Mouse (Mus musculus): ENCODE measurements at regions not wholly inside any gene's neighbourhood (a gene's known extent, or its start where the extent isn't known, plus 50 kb on each side); places are given as distances from the start of the nearest gene placed in this dataset.

- no peak for DNase-seq
Measured at GRCm38 (mm10) chr13:80946034-80946433, 62.9 kb downstream of the Arrdc3 start.

DNA sequence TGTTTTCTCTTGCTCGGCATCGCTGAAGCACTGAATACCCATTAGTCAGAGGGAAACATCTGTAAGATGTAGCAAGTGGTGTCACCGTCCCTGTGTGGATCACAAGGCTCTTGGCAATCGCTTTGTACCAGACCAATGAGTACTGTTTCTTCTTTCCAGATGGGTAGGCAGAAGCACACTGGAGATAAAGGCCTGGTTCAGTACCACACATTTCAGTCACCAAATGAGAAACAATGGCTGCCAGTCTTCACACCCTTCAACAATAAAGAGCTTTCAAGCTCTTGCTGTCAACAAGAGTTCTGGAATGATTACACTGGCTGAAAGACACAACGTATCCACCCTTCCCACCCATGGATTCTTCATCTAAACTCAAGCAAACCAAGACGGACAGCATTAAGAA is 64.5 kb downstream of the Arrdc3 start:
- no peak for DNase-seq

DNA sequence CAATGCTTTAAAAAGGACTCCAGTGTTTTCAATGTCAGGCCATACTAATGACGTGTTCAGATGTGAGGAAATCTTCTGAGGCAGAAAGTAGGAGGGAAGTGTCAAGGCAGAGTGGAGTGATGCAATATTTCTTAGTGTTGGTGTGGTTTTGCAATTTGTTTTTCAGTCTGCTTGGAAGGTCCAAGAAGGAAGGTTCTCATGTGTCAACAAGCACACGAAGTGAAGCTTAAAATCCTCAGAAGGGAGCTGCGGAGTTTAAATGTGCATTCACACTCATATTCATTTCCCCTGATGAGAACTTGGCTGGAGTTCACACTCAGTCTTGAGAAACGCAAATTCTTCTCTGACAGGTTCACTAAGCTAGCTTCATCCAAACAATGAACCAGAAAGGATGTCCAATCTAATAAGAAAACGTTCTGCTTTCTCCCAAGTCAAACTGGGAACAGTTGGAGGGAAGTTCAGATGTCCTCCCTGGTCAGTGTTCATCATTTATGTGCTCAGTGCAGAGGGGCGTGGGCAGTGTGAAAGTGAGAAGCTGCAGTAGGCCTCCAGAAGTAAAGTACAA is 66.0 kb downstream of the Arrdc3 start:
- DNase-seq = no peak

DNA sequence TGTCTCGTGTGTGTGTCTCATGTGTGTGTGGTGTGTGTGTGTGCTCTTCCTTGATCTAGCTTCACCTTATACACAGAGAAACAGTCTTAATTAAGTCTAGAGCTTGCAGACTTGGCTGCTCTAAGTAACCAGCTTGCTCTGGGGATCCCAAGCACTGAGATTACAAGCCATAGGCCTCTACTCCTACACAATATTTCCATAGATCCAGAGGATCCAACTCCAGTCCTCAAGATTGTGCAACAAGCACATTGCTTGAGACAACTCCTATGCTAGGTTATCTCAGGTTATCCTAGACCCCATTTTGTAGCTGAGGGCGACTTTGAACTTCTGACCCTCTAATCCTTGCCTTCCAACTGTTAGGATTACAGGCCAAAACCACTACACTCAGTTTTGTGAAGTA is 67.1 kb downstream of the Arrdc3 start:
- DNase-seq = no peak

DNA sequence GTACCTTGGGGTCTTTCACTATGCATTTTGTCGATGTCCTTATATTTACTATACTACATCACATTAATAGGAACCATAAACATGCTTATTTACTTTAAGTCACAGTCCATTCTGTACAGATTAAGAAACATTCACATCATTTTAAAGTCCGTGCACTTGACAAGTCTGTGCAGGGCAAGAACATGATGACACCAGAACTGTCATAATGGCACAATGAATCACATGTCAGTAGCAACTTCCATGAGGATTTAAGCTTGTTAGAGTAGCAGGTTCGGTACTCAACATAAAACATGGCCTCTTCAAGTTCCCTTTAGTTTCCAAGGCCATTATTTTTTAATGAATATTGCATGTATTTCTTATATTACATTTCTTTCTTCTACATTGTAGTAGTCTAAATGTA is 67.6 kb downstream of the Arrdc3 start:
- no peak for DNase-seq

DNA sequence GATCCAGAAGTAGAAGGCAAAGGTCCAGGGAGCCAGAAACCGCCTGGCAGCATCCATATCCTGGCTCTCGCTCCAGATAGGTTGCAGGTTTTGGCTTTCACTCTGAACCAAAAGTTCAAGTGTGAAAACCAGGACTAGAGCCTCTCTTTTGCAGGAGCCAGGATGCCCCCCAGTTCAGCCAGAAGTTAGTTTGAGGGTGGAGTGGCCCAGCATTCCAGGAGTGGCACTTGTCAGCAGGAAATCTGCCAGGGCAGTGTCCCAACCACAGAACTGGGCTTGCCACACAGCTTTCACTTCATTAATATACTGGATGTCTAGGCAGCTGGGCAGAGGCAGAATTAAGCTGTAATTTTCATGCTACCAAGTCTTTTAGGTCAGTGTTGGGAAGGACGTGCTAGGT is 68.1 kb downstream of the Arrdc3 start:
- DNase-seq = no peak

DNA sequence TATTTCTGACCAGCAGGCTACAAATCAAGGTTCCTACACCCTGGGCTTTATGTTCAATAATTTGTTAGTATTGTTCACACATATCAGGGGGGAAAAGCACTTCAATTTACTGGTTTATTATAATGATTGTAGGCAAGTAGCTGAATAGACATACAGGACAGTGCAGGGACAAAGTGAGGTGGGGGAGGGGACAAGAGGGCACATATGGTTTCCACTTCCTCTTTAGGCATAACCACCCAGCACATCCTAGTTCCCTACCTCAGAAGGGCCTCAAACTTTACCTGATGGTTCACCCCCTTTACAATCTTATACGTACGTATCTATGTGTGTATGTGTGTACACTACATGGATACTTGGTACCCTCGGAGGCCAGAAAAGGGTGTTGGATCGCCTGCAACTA is 69.7 kb downstream of the Arrdc3 start:
- DNase-seq = no peak

GRCm38 (mm10) chr13:80954059-80954645 is 71.0 kb downstream of the Arrdc3 start:
- DNase-seq = no peak

GRCm38 (mm10) chr13:80956966-80957365 is 73.8 kb downstream of the Arrdc3 start:
- no peak for DNase-seq

DNA sequence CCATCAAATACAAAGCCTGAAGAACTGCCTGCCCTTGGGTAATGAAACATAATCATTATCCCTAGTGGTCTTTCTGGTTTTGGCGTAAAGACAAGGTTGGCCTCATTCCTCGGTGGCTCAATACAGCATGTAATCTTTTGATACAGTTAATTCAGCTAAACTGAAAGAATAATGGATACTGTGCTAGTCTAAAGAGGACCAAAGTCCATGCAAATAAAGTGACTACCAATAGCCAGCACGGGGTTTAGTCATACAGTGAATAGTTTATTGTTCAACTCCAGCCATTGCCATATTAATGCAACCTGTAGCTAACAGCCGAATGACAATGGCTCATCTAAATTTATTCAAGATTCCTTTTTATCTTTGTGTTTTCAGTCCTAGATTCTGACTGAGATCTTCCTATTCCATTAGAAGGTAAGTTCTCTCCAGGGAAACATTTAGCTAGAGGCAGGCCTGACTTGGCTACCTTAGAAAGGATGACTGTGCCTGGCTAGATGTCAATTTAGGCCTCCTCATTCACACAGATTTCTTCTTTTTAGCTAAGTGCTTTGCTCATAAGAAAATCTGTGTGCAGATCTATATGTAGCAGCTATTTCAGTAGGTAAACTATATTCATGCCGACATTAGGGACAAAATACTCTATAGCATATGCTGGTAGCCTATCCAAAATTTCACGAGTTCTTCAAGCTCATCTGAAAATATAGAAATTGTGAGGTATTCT is 74.4 kb downstream of the Arrdc3 start:
- no peak for DNase-seq

DNA sequence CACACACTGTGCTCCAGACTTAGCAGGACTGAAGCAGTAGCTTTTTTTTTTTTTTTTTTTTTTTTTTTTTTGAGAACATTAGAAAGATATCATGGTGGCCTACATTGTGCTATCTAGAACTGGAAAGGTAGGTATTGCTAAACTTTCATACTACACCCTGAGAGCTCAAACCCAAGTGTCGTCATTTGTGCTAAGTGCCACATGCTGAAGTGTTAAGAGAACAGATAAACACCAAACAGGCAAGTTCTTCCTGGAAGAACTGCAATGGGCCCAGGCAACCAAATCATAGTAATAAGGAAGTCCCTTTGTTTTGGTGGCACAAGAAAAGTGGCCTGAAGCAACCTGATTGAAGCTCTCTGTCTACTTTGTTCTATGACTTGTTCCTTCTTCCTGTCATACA is 76.6 kb downstream of the Arrdc3 start:
- DNase-seq = no peak

- DNase-seq = peak in 1 of 2 experiments; percentile 21
Measured at GRCm38 (mm10) chr13:80961985-80962617, 78.9 kb downstream of the Arrdc3 start.

DNA sequence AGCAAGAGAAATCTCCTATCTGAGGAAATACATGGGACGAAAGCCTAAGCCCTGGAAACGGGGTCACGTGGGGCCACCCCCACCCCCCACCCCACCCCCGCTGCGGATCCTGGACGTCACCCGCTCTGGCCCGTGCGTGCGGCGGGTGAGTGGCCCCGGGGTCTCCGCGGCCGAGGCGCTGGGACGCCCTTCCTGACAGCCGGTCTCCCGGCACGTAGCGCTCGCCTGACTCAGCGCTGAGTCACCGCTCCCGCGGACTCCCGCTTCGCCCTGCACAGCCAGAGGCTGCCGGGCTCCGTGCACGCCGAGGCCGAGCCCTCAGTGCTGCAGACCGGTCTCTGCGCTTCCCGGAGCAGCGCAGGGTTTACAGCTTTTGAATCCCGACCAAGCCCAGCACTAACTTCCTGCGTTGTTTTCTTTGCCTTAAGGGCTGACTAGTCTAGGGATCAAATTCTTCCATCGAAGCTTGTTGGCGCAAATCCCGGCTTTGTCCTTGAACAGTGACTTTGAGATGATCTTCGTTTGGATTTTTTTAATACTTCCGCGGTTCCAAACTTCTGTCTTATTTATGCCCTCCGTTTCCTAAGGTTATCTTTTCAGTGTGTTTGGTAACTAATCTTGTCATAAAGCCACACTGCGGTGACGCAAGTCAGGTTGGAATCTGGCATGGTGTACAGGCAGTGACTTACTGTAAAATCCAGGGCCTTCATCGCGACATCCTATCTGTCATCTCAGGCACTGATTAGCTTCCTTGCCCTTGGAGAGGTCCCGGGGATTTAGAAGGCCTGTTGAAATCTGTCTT is 79.8 kb downstream of the Arrdc3 start:
- peak; percentile 71 to 79 for DNase-seq

- DNase-seq = peak in 1 of 2 experiments; percentile 23
Measured at GRCm38 (mm10) chr13:80963591-80963940, 80.4 kb downstream of the Arrdc3 start.

DNA sequence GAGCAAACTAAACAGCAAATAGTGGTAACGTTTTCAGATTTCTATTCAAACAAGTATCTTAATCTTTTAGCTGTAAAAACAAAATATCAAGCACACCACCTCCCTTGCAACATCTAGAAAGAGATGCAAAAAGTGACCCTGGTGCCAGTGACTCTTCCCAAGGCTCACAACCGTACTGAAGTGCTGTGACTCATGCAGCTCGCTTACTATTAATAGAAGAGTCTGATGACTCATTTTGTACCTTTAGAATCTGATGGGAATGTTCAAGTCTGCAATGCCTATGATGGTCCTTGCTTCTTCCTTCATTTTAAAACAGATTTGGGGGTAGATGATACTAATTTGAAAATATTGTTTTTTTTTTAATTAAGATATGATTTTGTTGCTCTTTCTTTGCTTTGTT is 88.5 kb downstream of the Arrdc3 start:
- DNase-seq = no peak

- no peak for DNase-seq
Measured at GRCm38 (mm10) chr13:80974424-80974823, 91.2 kb downstream of the Arrdc3 start.

GRCm38 (mm10) chr13:80977266-80977665 is 94.1 kb downstream of the Arrdc3 start:
- DNase-seq = no peak

DNA sequence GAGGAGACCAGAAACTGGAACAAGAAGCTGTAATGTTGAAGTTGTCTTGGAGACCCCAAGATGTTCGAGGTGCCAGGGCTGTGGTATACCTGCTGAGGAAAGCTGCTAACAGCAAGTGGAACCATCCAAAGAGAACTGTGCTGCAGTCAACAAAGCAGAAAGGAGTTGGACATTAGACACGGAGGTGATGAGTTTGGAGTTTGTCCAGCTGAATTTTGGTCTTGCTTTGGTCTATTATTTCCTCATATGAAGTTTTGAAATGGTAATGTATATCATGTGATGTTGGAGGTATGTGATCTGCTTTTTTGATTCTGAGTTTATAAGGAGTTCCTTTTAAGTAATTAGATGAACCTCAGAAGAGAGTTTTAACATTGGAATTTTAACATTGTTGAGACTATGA is 98.0 kb downstream of the Arrdc3 start:
- no peak for DNase-seq

- DNase-seq = no peak
Measured at GRCm38 (mm10) chr13:80986657-80987056, 103.5 kb downstream of the Arrdc3 start.

DNA sequence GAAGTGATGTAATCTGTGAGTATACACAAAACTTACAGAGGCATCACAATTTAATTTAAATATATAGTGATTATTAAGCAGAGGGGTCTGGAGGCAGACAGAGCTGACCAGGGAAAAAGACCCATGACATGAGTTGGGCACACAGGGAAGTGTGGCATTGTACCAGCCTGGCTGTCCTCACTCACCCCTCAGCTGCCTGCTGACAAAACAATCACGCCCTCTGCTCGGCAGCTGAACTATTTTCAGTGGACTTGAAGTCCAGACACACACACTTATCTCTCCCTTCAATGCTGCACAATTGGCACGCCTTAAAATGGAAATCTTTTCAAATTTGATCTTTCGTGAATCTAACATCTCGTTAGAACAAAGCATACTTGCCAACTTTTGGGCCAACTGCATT is 106.6 kb downstream of the Arrdc3 start:
- no peak for DNase-seq

GRCm38 (mm10) chr13:80992342-80992741 is 109.2 kb downstream of the Arrdc3 start:
- DNase-seq = no peak

- peak in 1 of 2 experiments; percentile 16 for DNase-seq
Measured at GRCm38 (mm10) chr13:81008864-81009766, 125.9 kb downstream of the Arrdc3 start.
